Mouse (Mus musculus) bone marrow macrophage, adult 2 months (primary cell): ENCODE data around the gene Smpd3.

Source experiments
- CTCF ChIP-seq: IDR thresholded peaks from 2 replicates; pipeline ENCODE4 v1.5.1; 2012; ENCODE audit warnings: low read depth, mild to moderate bottlenecking, low read length, moderate library complexity
- POLR2A ChIP-seq: IDR thresholded peaks from 2 replicates; pipeline ENCODE4 v1.6.1; 2012; ENCODE audit warnings: mild to moderate bottlenecking, low read depth, low read length, borderline replicate concordance

DNA sequence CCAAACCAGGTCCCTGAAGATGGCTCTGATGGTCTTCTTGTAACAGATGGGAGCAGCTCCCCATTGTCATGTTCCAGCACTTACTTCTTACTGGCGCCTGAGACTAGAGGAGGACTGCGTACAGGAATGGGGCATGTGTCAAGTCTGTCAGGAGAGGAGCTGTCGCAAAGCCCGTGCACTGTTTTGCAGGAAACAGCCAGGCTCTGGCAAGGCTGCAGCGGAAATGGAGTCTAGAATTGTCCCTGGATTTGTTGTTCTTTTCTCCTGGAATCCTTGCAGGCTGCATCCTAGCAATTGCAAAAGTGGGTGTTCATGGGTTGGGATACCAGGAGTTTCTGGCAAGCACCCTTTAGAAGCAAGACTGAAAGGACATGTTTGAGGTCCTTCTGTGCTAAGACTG lies 39.5 kb downstream of the Smpd3 start:
- TF ChIP-seq POLR2A (no peak), CTCF (no peak)
